Mouse (Mus musculus) forebrain, embryonic 11.5 days (tissue): ENCODE measurements around the gene Oscp1. TPM values are rescaled to one million over a fixed set of nuclear protein-coding genes. Genes with fewer than 3 reads are reported as not detected.

Experiments used
- ATAC-seq: fragments of 200-750 bp; cut with Nextera tagmentation; replicated peaks from 2 replicates; pipeline ENCODE4 v1.8.0; 2017; ENCODE audit warnings: moderate TSS enrichment; ENCODE audit not compliant: low FRiP score
- DNase-seq: peaks from one replicate; pipeline ENCODE4 v3.0.0-alpha.2; 2017; ENCODE audit warnings: low spot score
- H3K27ac ChIP-seq: fragments of 300-500 bp; sonication (generic); 2 replicates; pipeline ENCODE4 v1.5.1; 2014; ENCODE audit warnings: low read depth, low read length
- H3K27me3 ChIP-seq: fragments of 300-500 bp; sonication (generic); 2 replicates; pipeline ENCODE4 v1.6.1; 2014; ENCODE audit warnings: mild to moderate bottlenecking, low read length, mixed read lengths; ENCODE audit not compliant: control insufficient read depth, insufficient read depth
- H3K36me3 ChIP-seq: fragments of 300-500 bp; sonication (generic); 2 replicates; pipeline ENCODE4 v1.6.1; 2014; ENCODE audit warnings: mild to moderate bottlenecking, low read length, moderate library complexity, mixed read lengths; ENCODE audit not compliant: control insufficient read depth, insufficient read depth
- H3K4me1 ChIP-seq: fragments of 300-500 bp; sonication (generic); replicated peaks from 2 replicates; pipeline ENCODE4 v1.6.1; 2014; ENCODE audit warnings: low read length, mixed read lengths; ENCODE audit not compliant: control insufficient read depth, insufficient read depth
- H3K4me2 ChIP-seq: fragments of 300-500 bp; sonication (generic); 2 replicates; pipeline ENCODE4 v1.6.1; 2014; ENCODE audit warnings: low read depth, mild to moderate bottlenecking, low read length, moderate library complexity, mixed read lengths; ENCODE audit not compliant: severe bottlenecking
- H3K4me3 ChIP-seq: fragments of 300-500 bp; sonication (generic); 2 replicates; pipeline ENCODE4 v1.5.1; 2014; ENCODE audit warnings: low read depth, low read length
- H3K9ac ChIP-seq: fragments of 300-500 bp; sonication (generic); 2 replicates; pipeline ENCODE4 v1.6.1; 2014; ENCODE audit warnings: low read length
- H3K9me3 ChIP-seq: fragments of 300-500 bp; sonication (generic); 2 replicates; pipeline ENCODE4 v1.6.1; 2016; ENCODE audit warnings: low read length, mixed read lengths; ENCODE audit not compliant: control insufficient read depth
- WGBS: fragments of 180-500 bp; shearing (Covaris S2); extraction: QIAGEN DNeasy Blood & Tissue Kit; methylation state at CpG from one replicate; pipeline ENCODE4 v1.1.7; 2014; 5-methylcytosine and 5-hydroxymethylcytosine counted together
- polyA plus RNA-seq: library from polyadenylated mRNA; unstranded; fragments of >200 nt; fragmentation: Nextera tagmentation; extraction: Ambion mirVana; gene quantifications from 2 replicates; pipeline ENCODE4 v1.2.1, GENCODE M21; 2014

Oscp1 gene
- polyA plus RNA-seq, 1 experiment from 2014 or later = 26.3 TPM

DNA sequence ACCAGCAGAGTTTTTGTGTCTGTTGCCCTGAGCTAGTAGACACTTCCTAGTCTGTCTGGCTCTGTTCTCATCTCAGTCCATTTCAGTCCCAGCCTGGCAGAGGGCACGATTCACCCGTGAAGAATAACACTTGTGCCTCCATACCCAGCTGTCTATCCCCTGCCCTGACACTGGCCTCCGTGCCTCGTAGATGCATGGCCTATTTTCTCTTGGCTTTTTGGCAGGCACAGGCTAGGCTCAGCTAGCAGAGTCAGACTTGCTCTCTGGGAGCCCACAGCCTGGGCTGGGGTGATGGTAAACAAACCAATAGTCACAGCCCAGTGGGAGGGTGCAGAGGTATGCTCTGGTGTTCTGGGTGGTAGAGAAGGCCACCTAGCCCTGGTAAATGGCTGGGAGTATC is 54.9 kb downstream of the Oscp1 start:
- DNase-seq (no peak), ATAC-seq (no peak)
- H3K9me3 ChIP-seq = no peaks in the 10 kb centered on the region
- no peak overlapping the region for H3K9ac ChIP-seq
- H3K27me3 ChIP-seq = no peaks in the 10 kb centered on the region
- H3K4me1 ChIP-seq = peaks cover 12% of the 10 kb centered on the region; the same call in 1 of the 2 replicates
- 87% methylated on average over 4 of the region's 4 CpGs for WGBS
- H3K4me2 ChIP-seq = no peak overlapping the region
- H3K4me3 ChIP-seq = no peak overlapping the region
- no peak overlapping the region for H3K27ac ChIP-seq
- no peaks in the 10 kb centered on the region for H3K36me3 ChIP-seq

DNA sequence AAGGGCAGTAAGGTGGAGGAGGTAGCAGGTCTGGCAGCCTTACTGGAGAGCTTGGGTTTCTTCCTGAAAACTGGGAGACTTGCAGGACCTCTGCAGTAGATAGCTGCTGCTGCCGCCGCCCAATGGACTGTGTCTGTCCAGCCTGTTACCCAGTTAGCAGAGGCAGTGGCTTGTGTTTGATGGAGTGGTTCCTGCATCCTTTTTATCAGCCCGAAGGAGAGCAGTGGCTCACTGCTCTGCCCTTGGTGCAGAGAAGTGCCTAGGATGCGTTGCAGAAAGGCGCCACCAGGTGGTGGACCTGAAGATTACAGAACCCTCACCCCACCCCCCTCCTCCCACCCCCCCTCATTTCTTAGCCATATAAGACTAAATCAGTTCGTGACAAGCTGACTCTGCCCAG is 55.6 kb downstream of the Oscp1 start:
- no peak overlapping the region for H3K9ac ChIP-seq
- no peak overlapping the region for H3K27ac ChIP-seq
- 28% methylated on average over 6 of the region's 6 CpGs for WGBS
- H3K4me2 ChIP-seq = no peak overlapping the region
- DNase-seq (peak; percentile 77), ATAC-seq (no peak)
- H3K4me1 ChIP-seq = peaks cover 12% of the 10 kb centered on the region; the same call in 1 of the 2 replicates
- no peaks in the 10 kb centered on the region for H3K27me3 ChIP-seq
- H3K9me3 ChIP-seq = no peaks in the 10 kb centered on the region
- H3K36me3 ChIP-seq = no peaks in the 10 kb centered on the region
- H3K4me3 ChIP-seq = no peak overlapping the region

DNA sequence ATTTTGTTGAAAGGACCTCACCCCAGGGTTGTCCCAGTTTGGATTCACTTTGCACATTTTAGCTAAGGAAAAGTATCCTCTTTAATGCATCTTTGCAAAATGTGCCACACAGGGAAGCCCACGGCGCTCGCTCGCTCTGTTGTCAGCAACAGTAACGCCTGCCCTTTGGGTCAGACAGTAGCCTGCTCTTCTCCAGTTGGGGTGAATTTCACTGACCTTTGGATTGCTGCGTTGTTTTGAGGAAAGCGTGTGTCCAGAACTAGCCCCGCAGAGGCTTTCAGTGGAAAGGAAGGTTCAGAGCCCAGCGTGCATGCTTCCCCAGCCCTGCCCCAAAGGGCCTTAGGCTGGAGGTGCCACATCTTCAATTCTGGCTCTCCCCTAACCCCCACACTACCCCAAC is 57.0 kb downstream of the Oscp1 start:
- ATAC-seq (no peak), DNase-seq (no peak)
- Histone ChIP-seq H3K27ac (no peak overlapping the region), H3K9me3 (no peaks in the 10 kb centered on the region), H3K27me3 (no peaks in the 10 kb centered on the region), H3K9ac (no peak overlapping the region), H3K4me1 (peaks cover 9% of the 10 kb centered on the region; the same call in 1 of the 2 replicates), H3K4me2 (no peak overlapping the region), H3K4me3 (no peak overlapping the region), H3K36me3 (no peaks in the 10 kb centered on the region)
- WGBS = 92% methylated on average over 9 of the region's 9 CpGs

DNA sequence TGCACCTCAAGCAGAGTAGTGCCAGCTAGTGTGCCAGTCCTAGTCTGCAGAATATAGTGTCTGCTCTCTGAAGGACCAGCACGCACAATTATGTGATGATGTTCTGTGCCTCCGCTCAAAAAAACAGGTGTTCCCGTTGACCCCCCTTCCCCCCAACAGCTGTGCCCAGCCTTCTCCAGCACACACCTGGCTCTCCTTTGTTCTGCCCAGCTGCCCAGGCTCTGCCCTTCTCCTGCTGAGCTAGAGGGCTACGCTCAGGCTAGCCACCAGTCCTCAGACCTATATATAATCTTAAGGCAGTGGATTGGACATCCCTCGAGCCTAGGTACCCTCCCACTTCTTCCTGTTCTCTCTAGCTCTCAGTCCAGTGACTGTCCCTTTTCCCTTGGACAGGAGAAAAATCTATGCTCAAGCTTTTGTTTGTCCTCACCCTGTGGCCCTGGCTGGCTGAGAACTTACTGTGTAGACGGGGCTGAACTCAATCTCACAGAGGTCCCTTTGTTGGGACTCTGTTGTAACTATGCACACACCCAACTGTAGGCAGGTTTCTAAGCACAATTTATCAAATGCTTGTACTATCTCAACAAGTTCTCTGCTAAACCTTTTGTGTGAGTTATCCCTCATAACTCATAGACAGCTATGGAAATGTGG is 57.6 kb downstream of the Oscp1 start:
- H3K4me2 ChIP-seq = no peak overlapping the region
- H3K27ac ChIP-seq = no peak overlapping the region
- ATAC-seq (no peak), DNase-seq (no peak)
- H3K4me3 ChIP-seq = no peak overlapping the region
- H3K4me1 ChIP-seq = peaks cover 4% of the 10 kb centered on the region; the same call in 1 of the 2 replicates
- H3K9me3 ChIP-seq = no peaks in the 10 kb centered on the region
- 81% methylated on average over 6 of the region's 6 CpGs for WGBS
- H3K27me3 ChIP-seq = no peaks in the 10 kb centered on the region
- H3K9ac ChIP-seq = no peak overlapping the region
- no peaks in the 10 kb centered on the region for H3K36me3 ChIP-seq

DNA sequence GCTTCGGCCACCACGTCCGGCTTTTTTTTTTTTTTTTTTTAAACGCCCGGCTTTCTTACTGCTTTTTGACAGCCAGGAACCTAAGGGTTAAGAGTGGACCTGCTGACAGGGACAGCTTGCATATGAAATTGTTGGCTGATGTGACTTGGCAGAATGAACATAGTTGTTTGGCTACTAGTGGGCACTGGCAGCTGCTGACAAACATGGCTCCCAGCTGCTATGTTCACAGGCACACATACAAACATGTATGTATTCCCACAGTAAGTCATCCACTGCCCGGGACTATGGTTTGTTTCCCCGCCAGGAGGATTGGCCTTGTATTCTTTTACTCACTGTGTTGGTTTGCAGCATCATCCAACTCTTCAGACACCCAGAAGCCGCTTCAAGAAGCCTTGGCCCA is 58.8 kb downstream of the Oscp1 start:
- 92% methylated on average over 8 of the region's 8 CpGs for WGBS
- Histone ChIP-seq H3K27me3 (no peaks in the 10 kb centered on the region), H3K9ac (no peak overlapping the region), H3K36me3 (no peaks in the 10 kb centered on the region), H3K4me2 (no peak overlapping the region), H3K4me3 (no peak overlapping the region), H3K27ac (no peak overlapping the region), H3K4me1 (no peaks in the 10 kb centered on the region), H3K9me3 (peaks cover 3% of the 10 kb centered on the region; the same call in 1 of the 2 replicates)
- ATAC-seq = no peak
- no peak for DNase-seq

DNA sequence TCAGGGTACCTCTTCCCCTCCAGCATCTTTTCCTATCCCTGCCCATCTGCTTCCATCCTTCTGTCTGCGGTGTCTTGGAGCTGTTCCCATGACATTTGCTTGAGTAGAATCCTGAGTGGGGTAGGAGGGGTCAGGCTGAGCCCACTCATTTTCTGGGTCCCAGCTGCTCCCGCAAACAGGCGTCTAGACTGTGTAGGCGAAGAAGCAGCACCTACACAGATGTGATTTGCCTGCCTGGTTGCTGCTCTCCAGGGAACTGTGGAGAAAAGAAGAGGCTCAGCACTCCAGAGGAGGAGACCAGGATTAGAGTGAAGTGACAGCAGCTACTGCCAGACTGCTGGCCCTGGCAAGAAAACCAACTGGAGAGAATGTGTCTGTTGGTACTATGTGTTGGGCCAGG is 60.3 kb downstream of the Oscp1 start:
- no peak overlapping the region for H3K4me2 ChIP-seq
- H3K36me3 ChIP-seq = no peaks in the 10 kb centered on the region
- no peak for ATAC-seq
- H3K27me3 ChIP-seq = no peaks in the 10 kb centered on the region
- peaks cover 3% of the 10 kb centered on the region; the same call in 1 of the 2 replicates for H3K9me3 ChIP-seq
- DNase-seq = no peak
- H3K4me1 ChIP-seq = no peaks in the 10 kb centered on the region
- no peak overlapping the region for H3K4me3 ChIP-seq
- WGBS = 92% methylated on average over 4 of the region's 4 CpGs
- no peak overlapping the region for H3K9ac ChIP-seq
- no peak overlapping the region for H3K27ac ChIP-seq

DNA sequence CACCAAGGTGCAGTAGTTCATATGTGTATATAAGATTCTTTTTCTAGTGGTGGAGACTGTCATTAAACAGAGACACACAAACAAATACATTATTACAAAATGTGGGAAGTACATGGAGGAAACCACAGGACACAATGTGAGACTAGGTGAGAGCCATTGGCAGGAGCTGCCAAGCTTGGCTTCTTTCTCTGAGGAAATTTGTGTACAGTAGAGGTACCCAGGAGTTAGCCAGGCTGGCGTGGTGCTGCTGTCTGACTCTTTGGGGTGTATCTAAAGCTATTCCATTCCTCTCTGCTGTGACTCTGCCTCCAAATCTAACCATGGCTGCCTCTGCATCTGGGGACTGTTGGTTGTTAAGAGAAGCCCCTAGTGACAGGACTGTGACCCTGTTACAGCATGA is 60.7 kb downstream of the Oscp1 start:
- 61% methylated on average over 1 of the region's 1 CpGs for WGBS
- Histone ChIP-seq H3K36me3 (no peaks in the 10 kb centered on the region), H3K27me3 (no peaks in the 10 kb centered on the region), H3K4me1 (no peaks in the 10 kb centered on the region), H3K4me2 (no peak overlapping the region), H3K9me3 (peaks cover 3% of the 10 kb centered on the region; the same call in 1 of the 2 replicates), H3K4me3 (no peak overlapping the region), H3K27ac (no peak overlapping the region), H3K9ac (no peak overlapping the region)
- DNase-seq (no peak), ATAC-seq (no peak)

DNA sequence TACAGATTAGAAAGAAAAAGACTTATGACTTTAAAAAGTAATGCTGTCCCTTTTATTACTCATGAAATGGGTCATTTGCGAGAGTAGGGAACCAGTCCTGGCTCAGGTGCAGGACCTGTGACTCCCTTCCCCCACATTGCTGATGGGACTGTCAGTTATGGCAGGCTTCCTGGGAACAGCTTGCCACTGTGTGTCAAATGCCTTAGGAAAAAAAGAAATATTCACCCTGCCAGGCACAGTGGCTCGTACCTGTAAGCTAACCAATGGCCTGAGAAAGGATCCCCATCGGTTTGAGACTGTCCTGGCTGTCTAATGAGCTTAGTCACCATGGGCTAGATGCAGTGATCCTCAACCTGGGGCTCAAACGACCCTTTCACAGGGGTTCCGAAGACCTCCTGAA is 61.7 kb downstream of the Oscp1 start:
- H3K27ac ChIP-seq = no peak overlapping the region
- 92% methylated on average over 5 of the region's 5 CpGs for WGBS
- no peak overlapping the region for H3K9ac ChIP-seq
- no peak overlapping the region for H3K4me2 ChIP-seq
- H3K36me3 ChIP-seq = peaks cover 3% of the 10 kb centered on the region; the same call in 1 of the 2 replicates
- peaks cover 3% of the 10 kb centered on the region; the same call in 1 of the 2 replicates for H3K9me3 ChIP-seq
- no peak for ATAC-seq
- no peaks in the 10 kb centered on the region for H3K4me1 ChIP-seq
- DNase-seq = no peak
- no peaks in the 10 kb centered on the region for H3K27me3 ChIP-seq
- no peak overlapping the region for H3K4me3 ChIP-seq

DNA sequence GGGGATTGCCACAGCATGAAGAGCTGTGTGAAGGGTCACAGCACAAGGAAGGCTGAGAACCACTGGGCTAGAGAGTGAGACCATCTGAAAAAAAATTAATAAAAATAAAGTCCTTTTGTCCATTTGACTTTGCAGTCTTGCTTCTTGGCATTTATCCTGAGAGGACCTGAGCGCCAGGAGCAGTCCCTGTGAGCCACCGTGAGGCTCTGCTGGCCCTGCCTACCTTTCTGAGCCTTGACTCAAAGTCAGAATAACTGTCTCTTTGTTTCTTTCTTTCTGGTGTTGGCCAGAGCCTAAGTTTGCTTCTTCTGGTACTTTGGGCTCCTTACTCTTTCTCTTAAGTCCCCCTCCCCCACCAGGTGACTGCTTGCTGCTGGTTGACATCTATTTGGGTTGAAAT is 62.1 kb downstream of the Oscp1 start:
- 98% methylated on average over 2 of the region's 2 CpGs for WGBS
- peaks cover 3% of the 10 kb centered on the region; the same call in 1 of the 2 replicates for H3K36me3 ChIP-seq

More for the DNA sequence above, 62.1 kb downstream of the Oscp1 start:
- DNase-seq (no peak), ATAC-seq (no peak)
- Histone ChIP-seq H3K27me3 (no peaks in the 10 kb centered on the region), H3K9ac (no peak overlapping the region), H3K4me2 (no peak overlapping the region), H3K9me3 (peaks cover 3% of the 10 kb centered on the region; the same call in 1 of the 2 replicates), H3K27ac (no peak overlapping the region), H3K4me1 (no peaks in the 10 kb centered on the region), H3K4me3 (no peak overlapping the region)
